8 mouse cellular contexts compared by ENCODE assay signal in genomic region chr11:71019201-71020068, GRCm38 (mm10). TPM values are rescaled to one million over a fixed set of nuclear protein-coding genes. Genes with fewer than 3 reads are reported as not detected.
A peak's percentile ranks its signal among the peaks of the same experiment; 100 is the strongest.
DNase-seq lines count a peak whose midpoint lies in the region; ATAC-seq lines count a peak whose summit lies in the region.

Gene Mis12 (plus strand): TSS chr11:71019611.
Gene Derl2 (minus strand): TSS chr11:71019841.

- DNase-seq in Muller cell, postnatal 12 days (ENCODE audit: inconsistent ontology term) = peak; percentile 99
- DNase-seq in cerebellum, adult 9-11 months = peak; percentile 100
- peak; percentile 99 for DNase-seq in frontal cortex, adult 2 months (ENCODE audit: extremely low spot score in 1 of 2, low spot score in 1 of 2)
- peak; percentile 96 for DNase-seq in hindbrain, embryonic 11.5 days (ENCODE audit: low spot score)
- DNase-seq in layer of hippocampus, postnatal 10 days (ENCODE audit: low spot score in 2 of 2) = peak; percentile 97 to 98
- DNase-seq in lung, postnatal 10 days = peak; percentile 98
- peak; percentile 97 for DNase-seq in ovary, postnatal 36 days (ENCODE audit: low spot score)
- DNase-seq in thymus, postnatal 25 days = peak; percentile 98

- ATAC-seq in hindbrain, embryonic 11.5 days (ENCODE audit: low FRiP score) = peak; percentile 100

- peak within 1 kb of the TSS; percentile 85 for H3K9ac ChIP-seq in hindbrain, embryonic 11.5 days (ENCODE audit: low read depth, low read length)

- peak within 1 kb of the TSS; percentile 86 for H3K27ac ChIP-seq in hindbrain, embryonic 11.5 days (ENCODE audit: low read depth, low read length)

- peak within 1 kb of the TSS; percentile 84 for H3K4me2 ChIP-seq in hindbrain, embryonic 11.5 days (replicated peaks; ENCODE audit: low read depth, low read length)

- WGBS in hindbrain, embryonic 11.5 days = under 1% methylated on average over 67 of the region's 71 CpGs

- H3K9me3 ChIP-seq in hindbrain, embryonic 11.5 days (ENCODE audit: control insufficient read depth, low read length) = no peaks in the 10 kb centered on the region

- no peaks in the 10 kb centered on the region for H3K36me3 ChIP-seq in hindbrain, embryonic 11.5 days (ENCODE audit: control insufficient read depth, insufficient read depth, low read length)

- peaks cover 8% of the 10 kb centered on the region for H3K4me1 ChIP-seq in hindbrain, embryonic 11.5 days (replicated peaks; ENCODE audit: control insufficient read depth, insufficient read depth, low read length)

- H3K4me3 ChIP-seq in hindbrain, embryonic 11.5 days (ENCODE audit: low read depth, low read length) = peak within 1 kb of the TSS; percentile 85

- H3K27me3 ChIP-seq in hindbrain, embryonic 11.5 days (ENCODE audit: control insufficient read depth, insufficient read depth, low read length) = no peaks in the 10 kb centered on the region

RNA-seq across cellular contexts. Expression of gene Mis12, which starts in this region (rescaled TPM):
- polyA plus RNA-seq in frontal cortex, adult 2 months (2012; rRNA removed) = 13.4 and 13.5 TPM in 2 replicates
- 47.0 and 49.1 TPM in 2 replicates for polyA plus RNA-seq in hindbrain, embryonic 11.5 days (2014; fragmentation: Nextera tagmentation; extraction: Ambion mirVana)
- total RNA-seq in layer of hippocampus, postnatal 10 days (2021) = 10 to 100 TPM; 10.1 to 13.5 TPM

RNA-seq across cellular contexts. Expression of gene Derl2, which starts in this region (rescaled TPM):
- polyA plus RNA-seq in frontal cortex, adult 2 months (2012; rRNA removed) = 18.8 and 19.0 TPM in 2 replicates
- polyA plus RNA-seq in hindbrain, embryonic 11.5 days (2014; fragmentation: Nextera tagmentation; extraction: Ambion mirVana) = 43.5 and 47.5 TPM in 2 replicates
- 10 to 100 TPM; 20.8 to 23.0 TPM for total RNA-seq in layer of hippocampus, postnatal 10 days (2021)

Comparison
In these comparisons a context has a peak if more than half of its experiments do, and no peak if none do; other contexts are left out.
1. Peak in every context shown above with its lines: DNase-seq, ATAC-seq, H3K4me3 ChIP-seq and H3K27ac ChIP-seq.